Mouse (Mus musculus): Measurements from ENCODE around the gene Akap4. TPM values are rescaled to one million over a fixed set of nuclear protein-coding genes. Genes with fewer than 3 reads are reported as not detected.

The Akap4 gene
- not detected in 2 replicates for polyA plus RNA-seq (2015; fragmentation: Nextera tagmentation; extraction: Ambion mirVana)

DNA sequence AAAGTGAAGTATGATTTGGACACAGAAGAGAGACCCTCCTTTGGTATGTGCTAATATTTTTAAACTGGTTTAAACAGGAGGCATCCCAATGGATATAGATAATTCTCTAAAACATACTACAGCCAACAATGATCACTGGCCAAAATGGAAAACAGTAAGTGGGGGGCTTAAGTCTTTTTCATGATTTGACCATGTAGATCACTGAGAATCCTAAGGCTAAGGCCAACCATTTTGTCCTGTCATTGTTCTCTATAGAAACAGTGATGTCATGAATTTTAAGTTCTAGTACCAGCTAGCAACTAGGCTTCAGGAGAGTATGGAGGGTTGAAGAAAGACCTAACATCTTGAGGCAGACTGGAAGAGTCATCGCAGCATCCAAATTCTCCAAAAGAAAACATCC lies at the start of gene Akap4:
Gene Akap4 (plus strand): TSS at position 301 of the 400 bp plus-strand sequence.
- no peak for ATAC-seq (ENCODE audit: insufficient number of reproducible peaks, insufficient read depth, low FRiP score, low TSS enrichment, low read depth)
- Histone ChIP-seq H3K27me3 (no peaks in the 10 kb centered on the region), H3K36me3 (no peaks in the 10 kb centered on the region), H3K4me1 (no peaks in the 10 kb centered on the region), H3K9ac (no peak within 1 kb of the TSS), H3K9me3 (no peaks in the 10 kb centered on the region), H3K4me3 (no peak within 1 kb of the TSS), H3K27ac (no peak within 1 kb of the TSS), H3K4me2 (no peak within 1 kb of the TSS)
- WGBS, result 100% methylated on average over 1 of the region's 1 CpGs

DNA sequence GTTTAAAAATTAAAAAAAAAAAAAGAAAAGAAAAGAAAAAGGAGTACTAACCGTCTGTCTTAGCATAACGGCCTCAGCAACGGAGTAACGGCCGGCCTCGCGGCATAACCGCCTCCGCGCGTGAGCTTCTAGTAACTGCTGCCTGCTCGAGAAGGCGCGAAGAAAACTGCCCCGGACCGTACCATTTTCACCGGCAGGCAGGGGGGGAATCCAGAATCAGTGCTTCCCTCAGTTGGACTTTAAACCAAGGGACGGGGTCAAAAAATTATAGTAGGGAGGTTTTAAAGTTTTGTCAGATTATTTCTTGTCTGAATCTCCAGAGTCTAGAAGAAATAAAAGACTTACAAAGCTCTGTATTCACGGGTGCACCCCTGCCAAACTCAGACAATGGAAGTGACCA lies 25.8 kb upstream of the Akap4 start, which contains the start of gene Ccnb3:
Gene Ccnb3 (minus strand): TSS at position 101 of the 400 bp plus-strand sequence.
- Histone ChIP-seq H3K4me2 (no peak within 1 kb of the TSS), H3K36me3 (no peaks in the 10 kb centered on the region), H3K4me1 (no peaks in the 10 kb centered on the region), H3K4me3 (no peak within 1 kb of the TSS), H3K9me3 (no peaks in the 10 kb centered on the region), H3K27ac (no peak within 1 kb of the TSS), H3K9ac (no peak within 1 kb of the TSS), H3K27me3 (no peaks in the 10 kb centered on the region)
- 92% methylated on average over 19 of the region's 19 CpGs for WGBS
- no peak for ATAC-seq (ENCODE audit: insufficient number of reproducible peaks, insufficient read depth, low FRiP score, low TSS enrichment, low read depth)

DNA sequence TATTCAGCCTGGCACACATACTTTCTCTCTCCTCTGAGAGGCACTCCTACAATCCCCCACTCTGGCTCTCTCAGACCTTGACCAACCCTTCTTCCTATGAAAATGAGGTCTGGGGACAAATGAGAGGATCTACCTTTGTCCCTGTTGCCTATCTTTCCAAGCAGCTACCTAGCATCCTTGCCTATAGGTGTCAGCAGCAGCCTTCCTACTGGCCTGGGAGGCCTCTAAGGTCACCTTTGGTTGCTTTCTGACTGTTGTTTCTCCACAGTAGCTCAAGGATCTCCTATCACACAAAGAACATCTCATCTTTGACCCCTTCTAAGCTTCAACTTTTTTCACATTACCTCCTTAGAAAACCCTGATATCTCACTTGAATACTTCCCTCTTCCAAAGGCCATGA lies 10.3 kb upstream of the Akap4 start:
- Histone ChIP-seq H3K4me2 (no peak overlapping the region), H3K27me3 (no peaks in the 10 kb centered on the region), H3K4me3 (no peak overlapping the region), H3K9ac (no peak overlapping the region), H3K4me1 (no peaks in the 10 kb centered on the region), H3K36me3 (no peaks in the 10 kb centered on the region), H3K27ac (no peak overlapping the region), H3K9me3 (no peaks in the 10 kb centered on the region)
- ATAC-seq (ENCODE audit: insufficient number of reproducible peaks, insufficient read depth, low FRiP score, low TSS enrichment, low read depth), result no peak

- no peak overlapping the region for H3K27ac ChIP-seq
- no peaks in the 10 kb centered on the region for H3K27me3 ChIP-seq
- no peak for ATAC-seq (ENCODE audit: insufficient number of reproducible peaks, insufficient read depth, low FRiP score, low TSS enrichment, low read depth)
- no peaks in the 10 kb centered on the region for H3K36me3 ChIP-seq
- H3K9me3 ChIP-seq, result no peaks in the 10 kb centered on the region
- WGBS, result 90% methylated on average over 2 of the region's 2 CpGs
- H3K9ac ChIP-seq, result no peak overlapping the region
- H3K4me3 ChIP-seq, result no peak overlapping the region
- H3K4me2 ChIP-seq, result no peak overlapping the region
- H3K4me1 ChIP-seq, result no peaks in the 10 kb centered on the region
Measured at GRCm38 (mm10) chrX:7057634-7058033, 9.7 kb upstream of the Akap4 start.

DNA sequence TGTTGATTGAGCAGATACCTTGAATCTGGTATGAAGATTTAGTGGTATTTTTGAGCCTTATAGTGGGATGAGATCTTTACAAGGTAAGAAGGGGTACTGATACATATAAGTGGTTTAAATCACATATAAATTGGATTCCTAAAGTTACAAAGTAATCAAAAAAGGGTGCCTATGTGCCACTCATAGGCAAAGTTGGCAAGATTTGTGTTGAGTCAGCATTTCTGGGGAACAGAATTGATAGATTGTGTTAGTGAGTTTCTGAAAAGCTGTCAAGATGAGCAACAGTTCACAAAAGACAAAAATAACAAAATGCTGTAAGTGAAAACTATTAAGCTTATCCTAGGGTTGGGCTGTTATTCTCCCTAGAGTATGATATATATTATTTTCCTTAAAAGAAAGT lies 3.2 kb upstream of the Akap4 start:
- Histone ChIP-seq H3K27ac (no peak overlapping the region), H3K4me1 (no peaks in the 10 kb centered on the region), H3K9me3 (no peaks in the 10 kb centered on the region), H3K27me3 (no peaks in the 10 kb centered on the region), H3K9ac (no peak overlapping the region), H3K4me2 (no peak overlapping the region), H3K36me3 (no peaks in the 10 kb centered on the region), H3K4me3 (no peak overlapping the region)
- ATAC-seq (ENCODE audit: insufficient number of reproducible peaks, insufficient read depth, low FRiP score, low TSS enrichment, low read depth), result no peak

GRCm38 (mm10) chrX:7068002-7068401 lies 683 bp downstream of the Akap4 start:
- no peak overlapping the region for H3K4me2 ChIP-seq
- H3K9me3 ChIP-seq, result no peaks in the 10 kb centered on the region
- no peak for ATAC-seq (ENCODE audit: insufficient number of reproducible peaks, insufficient read depth, low FRiP score, low TSS enrichment, low read depth)
- H3K27ac ChIP-seq, result no peak overlapping the region
- WGBS, result 75% methylated on average over 2 of the region's 2 CpGs
- H3K4me1 ChIP-seq, result no peaks in the 10 kb centered on the region
- no peak overlapping the region for H3K9ac ChIP-seq
- H3K27me3 ChIP-seq, result no peaks in the 10 kb centered on the region
- no peak overlapping the region for H3K4me3 ChIP-seq
- no peaks in the 10 kb centered on the region for H3K36me3 ChIP-seq

- ATAC-seq (ENCODE audit: insufficient number of reproducible peaks, insufficient read depth, low FRiP score, low TSS enrichment, low read depth), result no peak
- H3K27me3 ChIP-seq, result no peaks in the 10 kb centered on the region
- H3K4me2 ChIP-seq, result no peak overlapping the region
- WGBS, result 47% methylated on average over 6 of the region's 6 CpGs
- no peak overlapping the region for H3K9ac ChIP-seq
- no peak overlapping the region for H3K4me3 ChIP-seq
- no peak overlapping the region for H3K27ac ChIP-seq
- H3K9me3 ChIP-seq, result no peaks in the 10 kb centered on the region
- H3K4me1 ChIP-seq, result no peaks in the 10 kb centered on the region
- H3K36me3 ChIP-seq, result no peaks in the 10 kb centered on the region
Measured at GRCm38 (mm10) chrX:7079820-7080429, 12.6 kb downstream of the Akap4 start.

GRCm38 (mm10) chrX:7085878-7086277 lies 18.6 kb downstream of the Akap4 start:
- Histone ChIP-seq H3K27me3 (no peaks in the 10 kb centered on the region), H3K4me1 (no peaks in the 10 kb centered on the region), H3K27ac (no peak overlapping the region), H3K36me3 (no peaks in the 10 kb centered on the region), H3K9me3 (no peaks in the 10 kb centered on the region), H3K4me2 (no peak overlapping the region), H3K9ac (no peak overlapping the region), H3K4me3 (no peak overlapping the region)
- ATAC-seq (ENCODE audit: insufficient number of reproducible peaks, insufficient read depth, low FRiP score, low TSS enrichment, low read depth), result no peak
- WGBS, result 85% methylated on average over 1 of the region's 1 CpGs

- H3K4me2 ChIP-seq, result no peak overlapping the region
- no peak overlapping the region for H3K4me3 ChIP-seq
- H3K36me3 ChIP-seq, result no peaks in the 10 kb centered on the region
- H3K9ac ChIP-seq, result no peak overlapping the region
- H3K9me3 ChIP-seq, result no peaks in the 10 kb centered on the region
- ATAC-seq (ENCODE audit: insufficient number of reproducible peaks, insufficient read depth, low FRiP score, low TSS enrichment, low read depth), result no peak
- no peaks in the 10 kb centered on the region for H3K4me1 ChIP-seq
- H3K27me3 ChIP-seq, result no peaks in the 10 kb centered on the region
- no peak overlapping the region for H3K27ac ChIP-seq
Measured at GRCm38 (mm10) chrX:7090323-7090722, 23.0 kb downstream of the Akap4 start.

DNA sequence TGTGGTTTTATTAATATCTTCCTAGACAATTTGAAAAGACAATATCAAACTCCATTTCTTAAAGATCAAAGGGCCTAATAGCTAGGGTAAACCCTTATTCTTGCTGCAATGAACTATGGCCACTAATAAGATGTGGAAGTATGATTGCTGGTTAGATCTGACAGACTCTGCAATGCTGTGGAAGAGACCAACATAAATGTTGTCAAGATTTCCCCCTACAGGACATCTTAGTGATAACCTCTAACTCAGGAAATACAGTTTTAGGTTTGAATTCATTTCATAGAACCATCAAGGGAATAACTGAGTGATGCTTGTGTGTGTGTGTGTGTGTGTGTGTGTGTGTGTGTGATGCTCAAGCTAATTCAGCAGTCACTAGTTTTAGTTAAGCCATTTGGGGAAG lies 35.0 kb downstream of the Akap4 start:
- Histone ChIP-seq H3K4me2 (no peak overlapping the region), H3K4me3 (no peak overlapping the region), H3K27ac (no peak overlapping the region), H3K9ac (no peak overlapping the region), H3K4me1 (no peaks in the 10 kb centered on the region), H3K36me3 (no peaks in the 10 kb centered on the region), H3K27me3 (no peaks in the 10 kb centered on the region), H3K9me3 (no peaks in the 10 kb centered on the region)
- ATAC-seq (ENCODE audit: insufficient number of reproducible peaks, insufficient read depth, low FRiP score, low TSS enrichment, low read depth), result no peak

DNA sequence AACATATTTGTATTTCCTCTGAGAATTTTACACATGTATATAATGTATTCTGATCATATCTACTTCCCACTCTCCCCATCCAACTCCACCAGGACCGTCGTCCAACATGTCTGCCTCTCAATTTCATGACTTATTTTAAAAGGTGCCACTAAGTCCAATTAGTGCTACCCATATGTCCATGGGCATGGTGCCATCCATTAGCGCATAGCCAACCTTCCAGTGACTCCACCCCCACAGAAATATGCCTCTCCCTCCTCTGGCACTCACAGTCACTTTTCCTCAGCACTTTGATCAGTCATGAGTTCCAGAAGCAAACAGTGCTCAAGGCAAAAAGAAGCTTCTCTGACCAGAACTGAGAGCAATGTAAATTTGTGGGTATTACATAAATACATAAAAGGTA lies 47.6 kb downstream of the Akap4 start:
- 83% methylated on average over 3 of the region's 3 CpGs for WGBS
- H3K4me3 ChIP-seq, result no peak overlapping the region

DNA sequence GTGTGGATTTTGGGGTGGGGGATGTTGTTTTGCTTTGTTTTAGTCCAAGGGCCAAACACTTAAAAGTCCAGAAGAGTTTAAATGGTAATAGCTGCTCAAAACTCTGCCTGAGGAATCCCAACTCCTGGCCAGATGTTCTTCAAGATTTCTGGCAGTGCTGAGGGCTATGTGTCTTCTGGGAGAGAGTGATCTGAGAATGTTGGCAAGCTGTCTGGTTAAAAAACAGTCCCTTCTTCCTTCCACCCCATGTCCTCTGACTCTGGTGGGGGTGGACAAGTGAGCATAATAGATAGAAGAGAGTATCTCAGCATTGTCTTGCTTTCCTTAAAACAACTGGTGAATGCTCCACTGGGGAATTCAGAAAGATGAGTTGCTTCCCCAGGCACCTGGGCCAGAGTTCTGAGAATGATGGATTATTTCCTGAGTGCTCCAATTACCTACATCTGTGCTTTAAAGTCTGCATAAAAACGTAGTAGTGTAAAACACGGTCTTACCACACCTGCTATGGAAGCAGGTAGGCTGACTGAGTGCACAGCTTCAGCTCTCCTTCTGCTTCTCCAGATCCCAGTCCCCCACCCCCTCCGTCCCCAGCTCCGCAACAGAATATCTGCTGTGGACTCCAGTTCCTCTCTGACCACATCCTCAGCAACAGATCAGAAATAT lies 54.4 kb downstream of the Akap4 start:
- WGBS, result 72% methylated on average over 4 of the region's 4 CpGs
- Histone ChIP-seq H3K36me3 (no peaks in the 10 kb centered on the region), H3K27me3 (no peaks in the 10 kb centered on the region), H3K4me3 (no peak overlapping the region), H3K9ac (no peak overlapping the region), H3K9me3 (no peaks in the 10 kb centered on the region), H3K27ac (no peak overlapping the region), H3K4me2 (no peak overlapping the region), H3K4me1 (no peaks in the 10 kb centered on the region)
- ATAC-seq (ENCODE audit: insufficient number of reproducible peaks, insufficient read depth, low FRiP score, low TSS enrichment, low read depth), result no peak

More for the DNA sequence above, 47.6 kb downstream of the Akap4 start:
- Histone ChIP-seq H3K4me1 (no peaks in the 10 kb centered on the region), H3K4me2 (no peak overlapping the region), H3K9me3 (no peaks in the 10 kb centered on the region), H3K36me3 (no peaks in the 10 kb centered on the region), H3K27me3 (no peaks in the 10 kb centered on the region), H3K9ac (no peak overlapping the region), H3K27ac (no peak overlapping the region)
- no peak for ATAC-seq (ENCODE audit: insufficient number of reproducible peaks, insufficient read depth, low FRiP score, low TSS enrichment, low read depth)

All from embryonic facial prominence, embryonic 13.5 days (tissue).